In the genomic region with DNA sequence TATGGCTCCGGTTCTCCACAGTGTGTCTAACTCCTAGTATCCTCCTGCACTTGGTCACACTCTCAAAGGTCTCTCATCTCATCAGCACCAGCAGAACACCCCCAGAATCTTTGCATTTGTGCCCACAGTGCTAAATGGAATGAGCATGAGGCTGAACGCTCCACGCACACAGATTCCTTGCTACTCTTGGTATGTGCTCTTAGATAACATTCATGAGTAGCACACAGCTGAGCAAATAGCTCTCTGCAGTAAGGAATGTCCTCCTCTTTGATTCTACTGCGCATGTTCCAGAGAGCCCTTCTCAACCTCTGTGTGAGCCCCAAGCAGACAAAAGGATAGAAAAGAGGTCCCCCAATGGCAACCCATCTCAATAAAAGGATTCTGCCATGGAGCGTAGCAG, we compare ENCODE assay signal across 23 mouse cellular contexts.
DNase-seq lines count a peak whose midpoint lies in the region; ATAC-seq lines count a peak whose summit lies in the region.
"Had no signal": no experiment of that assay in that cellular context is flagged by ENCODE, and none has a peak within 500 bp of the region (broad histone marks: within the 10 kb centered on the region; RNA-seq: fewer than 3 reads in every experiment).

No protein-coding gene starts in this region.

- H3K9me3 ChIP-seq in heart, embryonic 16.5 days (replicated peaks; ENCODE audit: control insufficient read depth, low read length): no peaks in the 10 kb centered on the region
- H3K9me3 ChIP-seq in lung, embryonic 15.5 days: no peaks in the 10 kb centered on the region
- H3K9me3 ChIP-seq in stomach, embryonic 15.5 days: no peaks in the 10 kb centered on the region
- H3K9me3 ChIP-seq: hindbrain, embryonic 12.5 days; megakaryocyte, embryonic 14.5 days; midbrain, embryonic 13.5 days; neural tube, embryonic 12.5 days had no signal

- H3K4me2 ChIP-seq in heart, embryonic 16.5 days (ENCODE audit: low read depth, low read length): no peak overlapping the region
- H3K4me2 ChIP-seq in lung, embryonic 15.5 days: no peak overlapping the region
- H3K4me2 ChIP-seq in stomach, embryonic 15.5 days: no peak overlapping the region
- H3K4me2 ChIP-seq: hindbrain, embryonic 12.5 days; midbrain, embryonic 13.5 days; neural tube, embryonic 12.5 days had no signal

- no peaks in the 10 kb centered on the region for H3K4me1 ChIP-seq in heart, embryonic 16.5 days (ENCODE audit: control insufficient read depth, insufficient read depth, low read length)
- H3K4me1 ChIP-seq in lung, embryonic 15.5 days: peaks cover 10% of the 10 kb centered on the region; the same call in 1 of the 2 replicates
- H3K4me1 ChIP-seq in stomach, embryonic 15.5 days: no peaks in the 10 kb centered on the region
- H3K4me1 ChIP-seq: hindbrain, embryonic 12.5 days; megakaryocyte, embryonic 14.5 days; midbrain, embryonic 13.5 days; neural tube, embryonic 12.5 days had no signal

- H3K27ac ChIP-seq in heart, embryonic 16.5 days (ENCODE audit: low read length): no peak overlapping the region
- H3K27ac ChIP-seq in lung, embryonic 15.5 days: peak overlapping the region; percentile 41; the same call in 1 of the 2 replicates
- no peak overlapping the region for H3K27ac ChIP-seq in stomach, embryonic 15.5 days
- H3K27ac ChIP-seq: gastrocnemius, adult 2 months; hindbrain, embryonic 12.5 days; layer of hippocampus, adult 2 months; midbrain, embryonic 13.5 days; neural tube, embryonic 12.5 days had no signal

- no peak for DNase-seq in heart, adult 8-10 months (ENCODE audit: low spot score)
- DNase-seq in lung, adult 18-20 months: no peak
- DNase-seq in lung, postnatal 36 days: peak; percentile 13
- no peak for DNase-seq in cerebellum, adult 8-10 months
- DNase-seq: adrenal gland, adult 2 months; cerebellum, adult 11-12 months; cerebellum, postnatal 25 days; embryo, embryonic 11 days; gastrocnemius, adult 2 months; kidney, adult 18-20 months; kidney, postnatal 10 days; right cerebral cortex, postnatal 14 days; thymus, adult 18-20 months; thymus, postnatal 36 days had no signal

- no peaks in the 10 kb centered on the region for H3K36me3 ChIP-seq in heart, embryonic 16.5 days (ENCODE audit: control insufficient read depth, insufficient read depth)
- no peaks in the 10 kb centered on the region for H3K36me3 ChIP-seq in lung, embryonic 15.5 days
- no peaks in the 10 kb centered on the region for H3K36me3 ChIP-seq in stomach, embryonic 15.5 days
- H3K36me3 ChIP-seq: hindbrain, embryonic 12.5 days; midbrain, embryonic 13.5 days; neural tube, embryonic 12.5 days had no signal

- H3K4me3 ChIP-seq in heart, embryonic 16.5 days (ENCODE audit: low read length): no peak overlapping the region
- no peak overlapping the region for H3K4me3 ChIP-seq in lung, embryonic 15.5 days
- no peak overlapping the region for H3K4me3 ChIP-seq in stomach, embryonic 15.5 days (replicated peaks)
- H3K4me3 ChIP-seq: gastrocnemius, adult 2 months; hindbrain, embryonic 12.5 days; layer of hippocampus, adult 2 months; megakaryocyte, embryonic 14.5 days; midbrain, embryonic 13.5 days; neural tube, embryonic 12.5 days had no signal

- WGBS in heart, embryonic 16.5 days: 51% methylated on average over 5 of the region's 5 CpGs
- WGBS in lung, embryonic 15.5 days: 58% methylated on average over 5 of the region's 5 CpGs
- 73% methylated on average over 5 of the region's 5 CpGs for WGBS in stomach, embryonic 15.5 days

- no peaks in the 10 kb centered on the region for H3K27me3 ChIP-seq in heart, embryonic 16.5 days (ENCODE audit: control insufficient read depth, insufficient read depth, low read length)
- H3K27me3 ChIP-seq in lung, embryonic 15.5 days: no peaks in the 10 kb centered on the region
- H3K27me3 ChIP-seq in stomach, embryonic 15.5 days (replicated peaks): no peaks in the 10 kb centered on the region
- H3K27me3 ChIP-seq: hindbrain, embryonic 12.5 days; megakaryocyte, embryonic 14.5 days; midbrain, embryonic 13.5 days; neural tube, embryonic 12.5 days had no signal

- ATAC-seq in heart, embryonic 16.5 days (replicated peaks; ENCODE audit: extremely low read depth, insufficient read depth, low FRiP score): peak; percentile 67
- ATAC-seq in lung, embryonic 15.5 days (ENCODE audit: borderline replicate concordance, extremely low read depth, low FRiP score, low TSS enrichment): peak; percentile 73; the same call in 1 of the 2 replicates
- peak; percentile 35 for ATAC-seq in stomach, embryonic 15.5 days (ENCODE audit: insufficient read depth, low FRiP score, low read depth)
- ATAC-seq: forebrain, embryonic 14.5 days; midbrain, embryonic 13.5 days had no signal

- H3K9ac ChIP-seq in heart, embryonic 16.5 days (ENCODE audit: low read length): no peak overlapping the region
- H3K9ac ChIP-seq in lung, embryonic 15.5 days: no peak overlapping the region
- no peak overlapping the region for H3K9ac ChIP-seq in stomach, embryonic 15.5 days
- H3K9ac ChIP-seq: hindbrain, embryonic 12.5 days; midbrain, embryonic 13.5 days; neural tube, embryonic 12.5 days had no signal
